Mouse (Mus musculus) testis, adult 2 months (tissue): ENCODE measurements around the gene Dync1li1. TPM values are rescaled to one million over a fixed set of nuclear protein-coding genes. Genes with fewer than 3 reads are reported as not detected.
"Not testable (repeated sequence)": the region's sequence is repeated elsewhere in the genome, so short reads cannot be mapped to it uniquely, and the experiment has no call there.

ENCODE experiments used
- H3K27ac ChIP-seq: fragments of 200-500 bp; 2 replicates; pipeline ENCODE4 v1.5.1; 2012; ENCODE audit warnings: low read depth, low read length; ENCODE audit not compliant: control insufficient read depth, insufficient read depth
- H3K27me3 ChIP-seq: fragments of 200-500 bp; 2 replicates; pipeline ENCODE4 v1.6.1; 2012; ENCODE audit warnings: mild to moderate bottlenecking, low read length, moderate library complexity; ENCODE audit not compliant: control insufficient read depth, insufficient read depth
- H3K36me3 ChIP-seq: fragments of 200-500 bp; 2 replicates; pipeline ENCODE4 v1.6.1; 2012; ENCODE audit warnings: mild to moderate bottlenecking, low read length; ENCODE audit not compliant: control insufficient read depth, insufficient read depth
- H3K4me1 ChIP-seq: fragments of 200-500 bp; 2 replicates; pipeline ENCODE4 v1.6.1; 2012; ENCODE audit warnings: low read length; ENCODE audit not compliant: control insufficient read depth, insufficient read depth
- H3K4me3 ChIP-seq: fragments of 200-500 bp; 2 replicates; pipeline ENCODE4 v1.5.1; 2012; ENCODE audit warnings: low read depth, mild to moderate bottlenecking, low read length, moderate library complexity, mixed read lengths; ENCODE audit not compliant: control insufficient read depth
- CTCF ChIP-seq: fragments of 200-500 bp; IDR thresholded peaks from 2 replicates; pipeline ENCODE4 v1.5.1; 2012; ENCODE audit warnings: low read depth, mild to moderate bottlenecking, inconsistent platforms, low read length, moderate library complexity; ENCODE audit not compliant: control insufficient read depth, insufficient read depth, insufficient replicate concordance
- POLR2A ChIP-seq: fragments of 200-500 bp; IDR thresholded peaks from 2 replicates; pipeline ENCODE4 v1.6.1; 2012; ENCODE audit warnings: low read depth, mild to moderate bottlenecking, inconsistent platforms, low read length, moderate library complexity; ENCODE audit not compliant: control insufficient read depth
- polyA plus RNA-seq: library from polyadenylated mRNA; depleted of rRNA; stranded (reverse); fragments of >200 nt; gene quantifications from 2 replicates; pipeline ENCODE4 v1.2.3, GENCODE M21; 2012

Dync1li1 gene
- polyA plus RNA-seq, 1 experiment, result 4.7 TPM

DNA sequence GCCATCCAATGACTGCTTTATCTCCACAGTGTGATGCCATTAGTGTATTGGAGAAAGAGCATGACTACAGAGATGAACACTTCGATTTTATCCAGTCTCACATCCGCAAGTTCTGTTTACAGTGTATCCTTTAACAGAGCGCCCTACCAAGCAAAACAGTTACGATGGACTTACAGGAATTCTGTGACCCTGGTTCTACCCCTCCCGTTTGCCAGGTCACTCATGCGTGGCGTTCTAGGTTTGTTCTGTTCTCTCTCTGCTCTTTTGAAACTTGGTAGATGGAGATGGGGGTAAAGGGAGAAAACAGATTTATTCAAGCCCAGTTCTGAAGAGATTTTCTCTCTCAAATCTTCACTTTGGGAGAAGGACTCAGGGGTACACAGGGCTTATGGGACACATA lies 24.9 kb downstream of the Dync1li1 start:
- no peaks in the 10 kb centered on the region for H3K4me1 ChIP-seq
- H3K36me3 ChIP-seq, result peaks cover 4% of the 10 kb centered on the region
- H3K27ac ChIP-seq, result no peak overlapping the region
- no peak for TF ChIP-seq POLR2A
- TF ChIP-seq CTCF, result no peak
- no peaks in the 10 kb centered on the region for H3K27me3 ChIP-seq
- no peak overlapping the region for H3K4me3 ChIP-seq

- H3K36me3 ChIP-seq, result peaks cover 4% of the 10 kb centered on the region
- H3K4me1 ChIP-seq, result no peaks in the 10 kb centered on the region
- TF ChIP-seq POLR2A, result no peak
- TF ChIP-seq CTCF, result no peak
- no peak overlapping the region for H3K4me3 ChIP-seq
- H3K27ac ChIP-seq, result no peak overlapping the region
- no peaks in the 10 kb centered on the region for H3K27me3 ChIP-seq
Measured at GRCm38 (mm10) chr9:114716677-114717331, 28.2 kb downstream of the Dync1li1 start.

DNA sequence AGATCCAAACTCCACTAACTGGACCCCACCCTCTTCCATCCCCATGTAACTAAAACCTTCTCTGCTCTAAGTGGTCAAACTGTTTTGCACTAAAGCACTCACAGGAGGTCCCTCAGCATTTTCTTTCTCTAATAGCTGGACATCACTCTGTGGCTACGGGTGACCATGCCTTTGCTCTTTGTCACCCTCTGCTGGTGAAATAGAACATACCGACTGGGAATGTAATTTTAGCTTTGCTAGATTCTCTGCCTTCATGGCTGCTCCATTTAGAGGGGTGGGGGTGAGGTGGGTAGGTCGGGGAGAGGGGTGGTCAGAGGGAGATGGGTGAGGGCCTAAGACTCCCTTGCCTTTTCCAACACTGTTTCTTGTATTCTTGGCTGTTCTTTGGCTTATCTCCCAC lies 38.7 kb downstream of the Dync1li1 start:
- peaks cover 6% of the 10 kb centered on the region for H3K4me1 ChIP-seq
- H3K4me3 ChIP-seq, result no peak overlapping the region
- H3K27me3 ChIP-seq, result no peaks in the 10 kb centered on the region
- H3K36me3 ChIP-seq, result peaks cover 1% of the 10 kb centered on the region
- peak; percentile 12; the same call in 1 of the 2 replicates for TF ChIP-seq CTCF
- TF ChIP-seq POLR2A, result no peak
- no peak overlapping the region for H3K27ac ChIP-seq

GRCm38 (mm10) chr9:114728432-114728831 lies 39.8 kb downstream of the Dync1li1 start:
- not testable (repeated sequence) for H3K27me3 ChIP-seq, H3K4me3 ChIP-seq, H3K36me3 ChIP-seq, H3K27ac ChIP-seq, H3K4me1 ChIP-seq

DNA sequence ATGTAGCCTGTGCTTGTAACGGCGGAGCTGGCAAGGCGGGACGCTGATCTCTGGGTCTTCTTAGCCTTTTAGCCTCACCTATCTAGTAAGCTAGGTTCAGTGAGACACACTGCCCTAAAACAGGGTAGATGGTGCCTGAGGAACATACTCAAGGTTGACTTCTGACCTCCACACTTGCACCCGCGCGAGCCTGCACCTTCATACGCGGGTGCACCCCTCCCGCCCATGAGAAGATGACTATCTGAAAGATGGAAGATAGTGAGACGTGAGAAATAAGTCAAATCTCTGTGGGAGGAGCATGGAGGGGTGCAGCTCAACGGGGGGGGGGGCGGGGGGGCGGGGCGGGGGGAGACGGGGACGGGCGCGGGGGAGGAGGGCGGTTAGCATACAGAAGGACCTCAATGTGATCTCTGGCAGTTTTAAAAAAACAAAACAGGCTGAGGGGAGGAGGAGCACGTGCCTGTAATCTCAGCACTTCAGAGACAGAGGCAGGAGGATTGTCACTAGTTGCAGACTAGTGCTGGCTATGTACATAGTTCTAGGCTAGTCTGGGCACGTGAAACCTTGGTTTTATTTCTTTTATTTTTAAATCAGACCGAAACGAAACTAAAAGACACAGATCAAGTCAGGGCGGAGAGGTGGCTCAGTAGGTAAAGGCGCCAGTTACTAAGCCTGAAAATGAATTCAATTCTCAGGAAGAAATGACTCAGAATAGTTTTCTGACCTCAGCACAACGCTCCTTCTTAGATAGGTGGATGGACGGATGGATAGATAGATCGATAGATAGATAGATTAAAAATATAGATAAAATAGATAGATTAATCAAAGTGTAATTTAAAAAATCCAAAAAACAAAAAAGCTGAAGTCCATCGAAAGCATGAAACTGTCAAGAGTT lies 41.6 kb downstream of the Dync1li1 start:
- TF ChIP-seq CTCF (no peak), POLR2A (no peak)
- Histone ChIP-seq H3K36me3 (peaks cover 2% of the 10 kb centered on the region; the same call in 1 of the 2 replicates), H3K27me3 (no peaks in the 10 kb centered on the region), H3K27ac (peak overlapping the region; percentile 58), H3K4me1 (peaks cover 7% of the 10 kb centered on the region), H3K4me3 (peak overlapping the region; percentile 45)

DNA sequence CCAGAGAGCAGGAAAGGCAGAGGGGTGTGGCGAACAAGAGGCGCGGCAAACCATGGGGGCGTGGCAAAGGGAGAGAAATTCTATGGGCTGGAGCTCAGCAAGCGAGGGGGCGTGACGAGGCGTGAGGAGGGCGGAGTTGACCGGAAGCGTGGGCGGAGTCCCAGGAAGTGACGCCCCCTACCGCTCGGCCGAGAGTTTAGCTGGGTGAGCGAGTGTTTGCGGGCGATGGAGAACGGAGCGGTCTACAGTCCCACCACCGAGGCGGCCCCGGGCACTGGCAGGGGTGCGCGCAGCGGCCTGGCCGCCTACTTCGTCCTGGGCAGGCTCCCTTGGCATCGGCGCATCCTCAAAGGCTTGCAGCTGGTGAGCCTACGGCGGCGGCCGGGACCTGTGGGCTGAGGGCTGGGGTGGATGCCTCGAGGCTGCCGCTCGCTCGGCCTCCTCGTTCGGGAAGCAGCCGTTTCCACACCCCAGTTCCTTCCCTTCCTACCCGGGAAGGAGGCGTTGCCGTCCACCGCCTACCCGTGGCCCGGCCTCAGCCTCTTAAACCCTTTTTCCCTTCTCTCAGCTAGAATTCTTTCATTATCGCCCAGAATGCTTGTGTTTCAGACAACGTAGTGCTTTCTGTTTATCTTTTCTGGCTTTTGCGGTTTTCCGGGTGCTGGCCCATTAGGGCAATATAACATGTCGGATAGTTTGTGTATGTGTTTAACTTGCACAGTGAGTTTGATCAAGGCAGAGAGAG lies 42.6 kb downstream of the Dync1li1 start, which contains the start of gene Cmtm6:
TSS of gene Cmtm6 (plus strand) at position 106 of the 745 bp plus-strand sequence.
- peaks cover 2% of the 10 kb centered on the region; the same call in 1 of the 2 replicates for H3K36me3 ChIP-seq
- no peaks in the 10 kb centered on the region for H3K27me3 ChIP-seq
- H3K27ac ChIP-seq, result peak within 1 kb of the TSS; percentile 91
- peaks cover 7% of the 10 kb centered on the region for H3K4me1 ChIP-seq
- peak within 1 kb of the TSS; percentile 97 for H3K4me3 ChIP-seq
- TF ChIP-seq POLR2A, result peak; percentile 99
- peak; percentile 33; the same call in 1 of the 2 replicates for TF ChIP-seq CTCF
